Mouse (Mus musculus): ENCODE results near the gene Unc13b. TPM values are rescaled to one million over a fixed set of nuclear protein-coding genes. Genes with fewer than 3 reads are reported as not detected.

Gene Unc13b
- polyA plus RNA-seq (2015; fragmentation: Nextera tagmentation; extraction: Ambion mirVana) = 16.1 and 19.2 TPM in 2 replicates

DNA sequence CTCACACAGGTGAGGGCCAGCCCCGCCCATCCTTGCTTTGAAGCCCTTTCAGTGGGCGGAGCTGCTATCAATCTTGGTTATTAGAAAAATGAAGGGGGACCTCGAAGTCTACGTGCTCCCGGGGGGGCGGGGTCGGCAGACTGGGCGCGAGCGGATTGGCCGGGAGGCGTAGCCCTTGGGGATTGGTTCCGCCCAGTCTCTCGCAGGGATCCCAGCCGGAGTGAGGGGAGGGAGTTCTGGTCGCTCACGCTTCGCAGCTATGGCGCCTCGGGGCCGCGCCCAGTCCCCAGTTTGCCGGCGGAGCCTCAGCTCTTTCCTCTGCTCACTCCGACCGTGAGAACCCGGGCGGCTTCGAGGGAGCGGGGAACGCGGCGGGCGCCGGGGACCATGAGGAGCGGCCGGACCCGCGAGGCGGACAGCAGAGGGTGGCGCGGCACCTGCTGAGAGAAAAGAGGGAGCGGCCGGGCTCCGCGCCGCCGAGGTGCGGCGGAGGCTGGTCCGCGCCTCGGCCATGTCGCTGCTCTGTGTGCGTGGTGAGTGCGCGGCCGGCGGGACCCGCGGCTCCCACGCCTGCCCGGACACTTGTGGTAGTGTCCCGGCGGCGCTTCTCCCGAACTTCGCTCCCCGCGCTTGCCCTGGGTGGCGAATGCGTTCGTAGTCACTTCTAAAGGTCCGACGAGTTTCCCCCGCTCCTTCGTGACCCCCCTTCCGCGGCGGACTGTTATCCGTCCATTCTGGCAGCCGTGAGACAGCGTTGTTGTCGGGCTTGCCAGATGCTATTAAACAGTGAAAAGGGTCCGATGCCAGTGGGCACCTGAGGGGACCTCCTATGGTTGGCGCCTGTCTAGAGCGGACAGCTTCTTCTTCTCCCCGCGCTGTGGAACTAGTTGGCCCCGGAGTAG lies at the start of gene Unc13b:
Gene Unc13b (plus strand): TSS at position 201 of the 902 bp plus-strand sequence.
- peak within 1 kb of the TSS; percentile 72 for H3K9ac ChIP-seq
- H3K4me1 ChIP-seq (replicated peaks) = peaks cover 17% of the 10 kb centered on the region
- peak within 1 kb of the TSS; percentile 69 for H3K4me2 ChIP-seq
- H3K9me3 ChIP-seq = no peaks in the 10 kb centered on the region
- WGBS = under 1% methylated on average over 90 of the region's 90 CpGs
- ATAC-seq (ENCODE audit: low FRiP score, low read depth) = peak; percentile 97
- H3K27ac ChIP-seq (replicated peaks) = peak within 1 kb of the TSS; percentile 86
- no peaks in the 10 kb centered on the region for H3K27me3 ChIP-seq
- no peaks in the 10 kb centered on the region for H3K36me3 ChIP-seq
- peak within 1 kb of the TSS; percentile 77 for H3K4me3 ChIP-seq

DNA sequence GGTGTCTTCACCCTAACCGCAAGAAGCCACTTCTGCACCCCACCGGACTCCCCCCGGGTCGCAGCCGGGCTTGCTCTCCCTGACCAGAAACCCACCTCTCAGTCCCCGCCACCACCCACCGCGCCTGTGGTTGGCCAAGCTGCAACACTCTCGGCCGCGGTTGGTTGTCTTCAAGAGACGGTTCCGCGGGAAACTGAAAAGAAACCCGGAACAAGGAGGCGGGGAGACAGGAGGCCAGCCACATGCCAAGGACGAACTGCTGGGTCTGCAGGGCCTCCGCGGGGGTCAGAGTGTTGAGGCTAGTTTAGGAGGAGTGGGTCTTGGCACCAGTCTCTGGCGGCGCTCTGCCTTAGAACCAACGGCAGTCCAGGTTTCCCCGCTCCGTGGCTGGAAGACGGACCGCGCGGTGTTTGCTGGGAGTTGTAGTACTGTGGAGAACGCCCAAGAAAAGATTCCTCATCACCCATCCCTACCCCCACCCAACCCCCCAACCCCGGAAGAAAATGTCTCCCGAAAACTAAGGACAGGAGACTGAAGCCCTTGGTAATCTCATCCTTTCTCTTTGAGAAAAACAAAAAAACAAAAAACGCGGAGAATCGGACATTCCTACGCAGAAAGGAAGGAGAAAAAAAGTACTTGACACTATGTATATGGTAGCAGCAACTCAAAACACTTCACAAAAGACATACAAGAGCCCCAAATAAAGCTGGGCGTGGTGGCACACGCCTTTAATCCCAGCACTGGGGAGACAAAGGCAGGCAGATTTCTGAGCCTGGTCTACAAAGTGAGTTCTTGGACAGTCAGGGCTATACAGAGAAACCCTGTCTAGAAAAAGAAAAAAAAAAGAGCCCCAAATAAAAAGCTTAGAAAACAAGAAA lies 48.4 kb upstream of the Unc13b start, which contains the start of gene Fancg:
Gene Fancg (minus strand): TSS at position 346 of the 878 bp plus-strand sequence.
- H3K4me3 ChIP-seq = peak within 1 kb of the TSS; percentile 82
- H3K36me3 ChIP-seq = no peaks in the 10 kb centered on the region
- H3K27me3 ChIP-seq = no peaks in the 10 kb centered on the region
- WGBS = 1% methylated on average over 37 of the region's 37 CpGs
- H3K4me2 ChIP-seq = peak within 1 kb of the TSS; percentile 75
- peaks cover 15% of the 10 kb centered on the region for H3K4me1 ChIP-seq (replicated peaks)
- H3K27ac ChIP-seq (replicated peaks) = peak within 1 kb of the TSS; percentile 2; the same call in 1 of the 2 replicates
- peak within 1 kb of the TSS; percentile 53 for H3K9ac ChIP-seq
- no peaks in the 10 kb centered on the region for H3K9me3 ChIP-seq
- ATAC-seq (ENCODE audit: low FRiP score, low read depth) = peak; percentile 95

DNA sequence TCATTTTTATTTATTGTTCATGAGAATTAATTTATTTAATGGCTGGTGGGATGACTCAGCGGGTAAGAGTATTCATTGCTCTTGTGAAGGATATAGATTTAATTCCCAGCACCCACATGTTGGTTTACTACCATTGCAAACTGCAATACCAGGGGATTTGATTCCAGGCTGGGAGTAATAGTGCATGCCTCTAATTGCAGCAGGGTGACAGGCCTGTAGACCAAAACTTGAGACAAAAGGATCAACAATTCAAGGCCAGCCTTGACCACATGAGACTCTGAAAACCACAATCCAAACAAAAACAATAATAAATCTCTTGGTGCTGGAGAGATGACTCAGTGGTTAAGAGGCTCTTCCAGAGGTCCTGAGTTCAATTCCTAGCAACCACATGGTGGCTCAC lies 46.7 kb upstream of the Unc13b start:
- Histone ChIP-seq H3K9ac (no peak overlapping the region), H3K27ac (replicated peaks) (no peak overlapping the region), H3K4me3 (no peak overlapping the region), H3K9me3 (no peaks in the 10 kb centered on the region), H3K4me1 (replicated peaks) (peaks cover 15% of the 10 kb centered on the region), H3K27me3 (no peaks in the 10 kb centered on the region), H3K4me2 (no peak overlapping the region), H3K36me3 (no peaks in the 10 kb centered on the region)
- WGBS = 100% methylated on average over 1 of the region's 1 CpGs
- no peak for ATAC-seq (ENCODE audit: low FRiP score, low read depth)

DNA sequence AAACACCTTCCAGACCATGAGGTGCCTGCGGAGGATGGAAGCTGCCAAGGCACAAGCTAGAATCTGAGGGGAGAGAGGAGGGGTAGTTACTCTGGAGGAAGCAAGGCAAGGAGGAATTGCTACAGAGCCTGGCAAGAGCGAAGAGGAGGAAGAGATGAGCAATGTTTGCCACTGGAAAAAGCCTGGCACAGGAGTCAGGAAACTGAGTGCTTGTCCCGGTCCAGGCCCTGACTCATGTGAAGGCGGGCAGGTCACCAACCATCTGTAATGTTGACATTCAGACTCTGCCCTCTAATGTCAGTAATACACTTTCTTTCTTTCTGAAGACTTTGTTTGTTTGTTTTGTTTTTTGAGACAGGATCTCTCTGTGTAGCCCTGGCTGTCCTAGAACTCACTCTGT lies 40.6 kb upstream of the Unc13b start:
- 94% methylated on average over 4 of the region's 4 CpGs for whole genome bisulfite sequencing
- H3K9ac ChIP-seq = no peak overlapping the region
- H3K4me3 ChIP-seq = no peak overlapping the region
- H3K27ac ChIP-seq (replicated peaks) = no peak overlapping the region
- no peak overlapping the region for H3K4me2 ChIP-seq
- no peaks in the 10 kb centered on the region for H3K9me3 ChIP-seq
- no peaks in the 10 kb centered on the region for H3K27me3 ChIP-seq
- H3K4me1 ChIP-seq (replicated peaks) = no peaks in the 10 kb centered on the region
- no peak for ATAC-seq (ENCODE audit: low FRiP score, low read depth)
- H3K36me3 ChIP-seq = peaks cover 48% of the 10 kb centered on the region

DNA sequence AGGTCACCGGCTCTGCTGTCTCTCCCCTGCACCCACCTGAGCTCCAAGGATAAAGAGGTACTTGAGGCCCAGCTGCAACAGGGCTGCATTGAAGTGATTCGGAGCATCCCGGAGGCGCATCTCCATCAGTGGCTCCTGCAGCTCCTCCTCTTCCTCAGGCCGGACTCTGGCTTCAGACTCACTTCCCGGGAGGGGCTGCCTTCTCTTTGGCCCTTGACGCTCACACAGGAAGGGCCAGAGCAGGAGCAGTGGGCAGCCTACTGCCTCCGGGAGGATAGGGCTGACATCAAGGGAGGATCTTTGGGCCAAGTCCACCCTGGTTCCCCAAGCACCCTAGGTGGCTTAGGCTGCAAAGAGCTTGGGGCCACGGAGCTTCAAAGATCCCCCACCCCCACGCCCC lies 39.6 kb upstream of the Unc13b start:
- peaks cover 51% of the 10 kb centered on the region for H3K36me3 ChIP-seq
- no peak for ATAC-seq (ENCODE audit: low FRiP score, low read depth)
- no peak overlapping the region for H3K27ac ChIP-seq (replicated peaks)
- peaks cover 6% of the 10 kb centered on the region for H3K4me1 ChIP-seq (replicated peaks)
- WGBS = 93% methylated on average over 10 of the region's 10 CpGs
- H3K4me2 ChIP-seq = no peak overlapping the region
- H3K9me3 ChIP-seq = no peaks in the 10 kb centered on the region
- H3K9ac ChIP-seq = no peak overlapping the region
- no peak overlapping the region for H3K4me3 ChIP-seq
- no peaks in the 10 kb centered on the region for H3K27me3 ChIP-seq

DNA sequence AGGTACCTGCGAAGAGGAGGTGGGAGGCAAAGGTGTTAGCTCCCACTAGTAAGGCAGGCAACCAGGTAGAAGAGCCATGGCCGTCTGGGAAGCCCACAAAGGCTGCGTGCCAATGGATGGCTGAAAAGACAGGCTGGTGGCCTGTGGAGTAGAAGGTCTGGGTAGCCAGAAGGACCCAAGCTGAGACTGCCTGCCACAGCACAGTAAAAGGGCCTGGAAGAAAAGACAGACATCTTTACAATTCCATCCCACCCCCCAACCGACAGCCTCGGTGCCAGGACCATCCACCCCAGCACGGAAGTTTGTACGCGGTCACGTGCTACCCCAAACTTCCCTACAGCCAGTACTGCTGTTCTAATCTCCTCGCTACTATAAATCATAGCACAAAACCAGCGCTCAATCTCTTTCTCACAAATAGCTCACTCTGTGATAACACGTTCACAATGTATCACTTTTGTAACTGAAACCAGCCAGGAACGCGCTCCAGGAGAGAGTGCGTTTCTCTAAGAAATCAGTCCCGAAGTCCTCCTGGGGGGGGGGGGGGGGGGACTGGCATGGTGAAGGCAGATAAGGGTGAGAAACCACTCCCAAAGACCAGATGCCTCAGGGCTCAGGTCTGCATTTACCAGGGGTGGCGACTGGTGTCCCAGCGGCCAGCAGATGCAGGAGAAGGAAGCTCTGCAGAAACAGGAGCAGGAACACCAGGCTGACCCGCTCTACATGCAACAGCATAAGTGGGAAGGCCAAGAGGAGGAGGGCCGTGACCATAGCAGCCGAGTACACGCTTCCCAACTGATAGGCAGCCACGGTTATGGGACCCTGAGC lies 38.9 kb upstream of the Unc13b start:
- Histone ChIP-seq H3K27me3 (no peaks in the 10 kb centered on the region), H3K9me3 (no peaks in the 10 kb centered on the region), H3K4me1 (replicated peaks) (peaks cover 13% of the 10 kb centered on the region), H3K9ac (no peak overlapping the region), H3K4me3 (no peak overlapping the region), H3K27ac (replicated peaks) (no peak overlapping the region), H3K4me2 (no peak overlapping the region), H3K36me3 (peaks cover 51% of the 10 kb centered on the region)
- 93% methylated on average over 23 of the region's 23 CpGs for WGBS
- no peak for ATAC-seq (ENCODE audit: low FRiP score, low read depth)

DNA sequence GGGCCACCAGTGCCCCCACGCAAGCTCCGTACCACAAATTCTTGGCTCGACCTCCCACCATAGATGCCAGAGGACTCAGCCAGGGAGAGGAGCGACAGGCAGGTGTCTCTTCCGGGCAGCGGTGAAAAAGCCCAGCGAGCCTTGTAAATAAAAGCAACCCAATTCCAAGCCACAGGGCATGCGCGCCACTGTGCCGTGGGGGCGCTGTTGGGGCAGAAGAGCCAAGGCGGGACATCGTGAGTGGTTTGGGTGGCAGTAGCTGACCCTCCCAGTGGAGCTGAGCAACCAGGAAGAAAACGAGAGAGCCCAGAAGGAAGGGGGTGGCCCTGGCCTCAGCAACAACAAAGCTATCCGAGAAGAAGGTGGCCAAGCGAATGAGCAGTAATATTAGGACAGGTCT lies 37.9 kb upstream of the Unc13b start:
- Histone ChIP-seq H3K9ac (no peak overlapping the region), H3K4me1 (replicated peaks) (peaks cover 16% of the 10 kb centered on the region), H3K36me3 (peaks cover 51% of the 10 kb centered on the region), H3K27ac (replicated peaks) (no peak overlapping the region), H3K4me2 (no peak overlapping the region), H3K27me3 (no peaks in the 10 kb centered on the region), H3K4me3 (no peak overlapping the region), H3K9me3 (no peaks in the 10 kb centered on the region)
- WGBS = 86% methylated on average over 16 of the region's 16 CpGs
- ATAC-seq (ENCODE audit: low FRiP score, low read depth) = no peak

DNA sequence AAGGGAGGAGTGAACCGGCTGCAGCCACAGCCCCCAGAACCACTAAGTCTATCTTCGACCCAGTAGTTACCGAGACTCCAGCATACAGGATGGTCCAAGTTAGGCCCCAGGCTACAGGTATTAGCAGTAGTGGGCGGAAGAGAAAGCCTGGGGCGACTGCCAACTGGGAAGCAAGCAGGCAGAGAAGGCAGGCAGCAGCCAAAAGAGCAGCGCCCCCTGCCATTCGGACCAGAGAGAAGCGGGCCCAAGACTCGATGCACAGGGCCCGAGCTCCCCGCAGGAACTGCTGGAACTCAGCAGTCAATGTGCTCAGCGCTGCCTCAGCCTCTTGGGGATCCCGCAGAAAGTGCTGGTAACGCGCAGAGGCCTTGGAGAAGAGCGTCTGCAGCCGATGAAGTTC lies 37.4 kb upstream of the Unc13b start:
- H3K36me3 ChIP-seq = peaks cover 51% of the 10 kb centered on the region

DNA sequence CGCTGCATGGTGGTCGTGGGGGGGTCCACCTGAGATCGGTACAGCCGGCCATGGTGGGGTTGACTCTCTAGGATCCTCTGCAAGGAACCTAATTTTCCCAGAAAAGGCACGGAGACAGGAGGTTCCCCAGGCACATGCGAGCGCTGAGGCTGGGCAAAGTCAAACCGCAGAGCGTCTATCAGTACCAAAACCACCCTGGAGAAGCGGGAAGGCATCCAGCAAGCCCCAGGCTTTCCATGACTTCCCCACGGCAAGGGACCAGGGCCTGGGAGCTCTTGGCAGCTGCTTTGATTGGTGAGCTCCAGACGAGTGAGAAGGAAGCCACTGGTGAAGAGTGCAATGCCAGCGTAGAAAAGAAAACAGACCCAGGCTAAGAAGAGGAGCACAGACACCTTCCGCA lies 34.1 kb upstream of the Unc13b start:
- Histone ChIP-seq H3K27me3 (no peaks in the 10 kb centered on the region), H3K9ac (peak overlapping the region; percentile 51), H3K4me1 (replicated peaks) (peaks cover 19% of the 10 kb centered on the region), H3K9me3 (no peaks in the 10 kb centered on the region), H3K4me3 (peak overlapping the region; percentile 54), H3K4me2 (peak overlapping the region; percentile 85), H3K27ac (replicated peaks) (peak overlapping the region; percentile 92), H3K36me3 (peaks cover 47% of the 10 kb centered on the region)
- 76% methylated on average over 14 of the region's 14 CpGs for WGBS
- ATAC-seq (ENCODE audit: low FRiP score, low read depth) = no peak

More for the DNA sequence above, 37.4 kb upstream of the Unc13b start:
- Histone ChIP-seq H3K27ac (replicated peaks) (no peak overlapping the region), H3K9ac (no peak overlapping the region), H3K4me1 (replicated peaks) (peaks cover 16% of the 10 kb centered on the region), H3K27me3 (no peaks in the 10 kb centered on the region), H3K4me2 (no peak overlapping the region), H3K4me3 (no peak overlapping the region), H3K9me3 (no peaks in the 10 kb centered on the region)
- ATAC-seq (ENCODE audit: low FRiP score, low read depth) = no peak
- WGBS = 74% methylated on average over 17 of the region's 17 CpGs

DNA sequence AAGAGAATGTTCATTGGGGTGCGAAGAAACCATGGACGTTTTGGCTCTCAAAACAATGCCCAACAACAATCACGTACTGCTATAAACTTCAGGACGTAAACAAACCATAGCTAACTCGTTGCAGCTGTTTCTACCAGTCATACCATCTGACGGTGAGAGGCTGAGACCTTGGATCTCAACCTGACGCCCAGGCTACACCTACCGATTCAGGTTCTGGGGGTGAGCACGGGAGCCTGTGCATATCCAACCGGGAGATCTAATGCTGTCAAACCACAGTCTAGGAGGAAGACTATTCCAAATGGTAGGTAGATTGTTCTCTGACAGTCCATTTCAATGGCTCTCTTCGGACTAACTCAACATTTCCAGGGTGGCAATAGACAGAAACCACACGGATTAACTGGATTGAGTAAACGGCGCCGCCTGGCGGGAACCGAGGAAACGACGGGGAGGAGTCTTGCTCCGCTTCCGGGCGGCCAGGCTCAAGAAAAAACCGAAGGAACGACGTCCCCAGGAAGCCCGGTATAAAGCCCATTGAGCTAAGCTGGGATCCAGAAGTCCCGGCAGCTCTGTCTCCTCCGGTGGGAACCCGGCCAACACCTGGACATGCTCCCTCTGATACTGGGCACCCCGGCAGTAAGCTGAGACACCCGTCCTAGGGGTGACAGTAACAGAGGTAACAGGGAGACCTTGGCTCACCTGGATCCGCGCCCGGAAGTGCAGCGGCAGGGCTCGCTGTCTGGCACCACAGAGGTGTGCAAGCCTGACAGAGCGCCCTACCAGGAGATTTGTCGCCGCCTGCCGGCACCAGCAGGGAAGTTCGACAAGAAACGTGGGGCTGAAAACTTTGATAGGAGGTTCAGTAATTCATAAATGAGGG lies 33.4 kb upstream of the Unc13b start, which contains the start of gene Pigo:
Gene Pigo (minus strand): TSS at position 736 of the 877 bp plus-strand sequence.
- WGBS = 7% methylated on average over 42 of the region's 42 CpGs

More for the DNA sequence above, 33.4 kb upstream of the Unc13b start, which contains the start of gene Pigo:
- Histone ChIP-seq H3K27ac (replicated peaks) (peak within 1 kb of the TSS; percentile 92), H3K9me3 (no peaks in the 10 kb centered on the region), H3K36me3 (peaks cover 45% of the 10 kb centered on the region), H3K9ac (peak within 1 kb of the TSS; percentile 51), H3K4me1 (replicated peaks) (peaks cover 26% of the 10 kb centered on the region), H3K4me2 (peak within 1 kb of the TSS; percentile 85), H3K4me3 (peak within 1 kb of the TSS; percentile 54), H3K27me3 (no peaks in the 10 kb centered on the region)
- peak; percentile 95 for ATAC-seq (ENCODE audit: low FRiP score, low read depth)

All from hindbrain, embryonic 15.5 days (tissue).